Mouse (Mus musculus) brain, embryonic 14.5 days (tissue): ENCODE data around the gene Gng12.

Source experiments
- CTCF ChIP-seq: fragments of 200-500 bp; IDR thresholded peaks from 2 replicates; pipeline ENCODE4 v1.5.1; 2012; ENCODE audit warnings: inconsistent platforms, mild to moderate bottlenecking, moderate library complexity, borderline replicate concordance; ENCODE audit not compliant: insufficient read depth, insufficient read length; ENCODE audit errors: extremely low read depth
- POLR2A ChIP-seq: fragments of 200-500 bp; IDR thresholded peaks from 2 replicates; pipeline ENCODE4 v1.6.1; 2012; ENCODE audit warnings: mild to moderate bottlenecking, inconsistent platforms, borderline replicate concordance; ENCODE audit not compliant: poor library complexity, insufficient read depth, insufficient read length, severe bottlenecking; ENCODE audit errors: extremely low read depth

DNA sequence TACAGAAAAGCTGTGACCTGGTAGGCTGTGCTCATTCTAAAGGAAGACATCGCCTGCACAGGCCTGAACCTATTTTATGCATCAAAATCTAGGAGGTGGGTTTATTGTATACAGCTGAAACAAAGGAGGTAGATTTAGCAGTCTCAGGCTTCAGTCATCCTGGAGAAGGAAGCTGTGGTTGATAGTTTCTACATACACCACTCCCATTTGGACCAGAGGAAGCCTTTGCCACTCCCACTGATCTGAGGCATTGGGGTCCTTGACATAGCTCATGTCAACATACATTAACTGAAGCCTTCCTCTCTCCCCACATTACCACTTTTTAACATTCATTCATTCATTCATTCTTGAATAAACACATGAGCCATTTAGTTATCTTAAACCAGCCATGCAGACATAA, 99.6 kb downstream of the Gng12 start:
- no peak for TF ChIP-seq POLR2A
- no peak for TF ChIP-seq CTCF
